ENCODE assay signal across 18 mouse cellular contexts in genomic region chr1:51514379-51514778, GRCm38 (mm10). TPM values are rescaled to one million over a fixed set of nuclear protein-coding genes. Genes with fewer than 3 reads are reported as not detected.
DNase-seq lines count a peak whose midpoint lies in the region; ATAC-seq and TF ChIP-seq lines count a peak whose summit lies in the region.
"Had no signal": no experiment of that assay in that cellular context is flagged by ENCODE, and none has a peak within 500 bp of the region (broad histone marks: within the 10 kb centered on the region; RNA-seq: fewer than 3 reads in every experiment).

No protein-coding gene starts in this region.

- H3K27ac ChIP-seq in heart, adult 2 months: peak overlapping the region; percentile 62
- peak overlapping the region; percentile 45; the same call in 1 of the 2 replicates for H3K27ac ChIP-seq in kidney, embryonic 16.5 days (ENCODE audit: low read length)
- H3K27ac ChIP-seq: embryonic facial prominence, embryonic 15.5 days; forebrain, embryonic 13.5 days; hindbrain, embryonic 13.5 days; liver, embryonic 14.5 days; midbrain, embryonic 13.5 days; neural tube, embryonic 12.5 days had no signal

- H3K9ac ChIP-seq in heart, adult 2 months (ENCODE audit: low read depth, low read length): no peak overlapping the region
- no peak overlapping the region for H3K9ac ChIP-seq in kidney, embryonic 16.5 days (replicated peaks; ENCODE audit: low read length)
- H3K9ac ChIP-seq: embryonic facial prominence, embryonic 15.5 days; forebrain, embryonic 13.5 days; hindbrain, embryonic 13.5 days; liver, embryonic 14.5 days; midbrain, embryonic 13.5 days; neural tube, embryonic 12.5 days had no signal

- H3K4me2 ChIP-seq in kidney, embryonic 16.5 days (replicated peaks; ENCODE audit: low read depth, low read length): no peak overlapping the region
- H3K4me2 ChIP-seq: embryonic facial prominence, embryonic 15.5 days; forebrain, embryonic 13.5 days; hindbrain, embryonic 13.5 days; midbrain, embryonic 13.5 days; neural tube, embryonic 12.5 days had no signal

- H3K27me3 ChIP-seq in heart, adult 2 months (ENCODE audit: control insufficient read depth, insufficient read depth, low read length): no peaks in the 10 kb centered on the region
- no peaks in the 10 kb centered on the region for H3K27me3 ChIP-seq in kidney, embryonic 16.5 days (ENCODE audit: insufficient read depth, low read length)
- H3K27me3 ChIP-seq: embryonic facial prominence, embryonic 15.5 days; forebrain, embryonic 13.5 days; hindbrain, embryonic 13.5 days; midbrain, embryonic 13.5 days; neural tube, embryonic 12.5 days had no signal

- intact Hi-C loops in heart, adult 2 months (cut with DNase I): loop anchor here (2.0 kb wide), 1 partner anchor 16 kb away; no protein-coding TSS in a partner anchor
- intact Hi-C loops in heart, postnatal 14 days (cut with DNase I): no loop called here

- peaks cover 7% of the 10 kb centered on the region for H3K4me1 ChIP-seq in heart, adult 2 months (ENCODE audit: control insufficient read depth, insufficient read depth, low read length)
- peaks cover 10% of the 10 kb centered on the region for H3K4me1 ChIP-seq in kidney, embryonic 16.5 days (ENCODE audit: insufficient read depth, low read length)
- H3K4me1 ChIP-seq: forebrain, embryonic 13.5 days; hindbrain, embryonic 13.5 days; midbrain, embryonic 13.5 days; neural tube, embryonic 12.5 days had no signal

- DNase-seq in heart, adult 2 months: no peak
- no peak for DNase-seq in heart, postnatal 14 days
- DNase-seq in kidney, postnatal 36 days: no peak
- DNase-seq in lung, postnatal 4 days: peak; percentile 24 to 53
- no peak for DNase-seq in lung, postnatal 36 days
- DNase-seq in yolk sac, embryonic 10.5 days (ENCODE audit: low spot score): peak; percentile 30
- no peak for DNase-seq in cerebellum, adult 9-10 months
- DNase-seq: adrenal gland, postnatal 36 days; gastrocnemius, postnatal 10 days; retina, postnatal 1 day; spleen, adult 18-20 months had no signal

- peaks cover 2% of the 10 kb centered on the region for H3K36me3 ChIP-seq in heart, adult 2 months (ENCODE audit: control insufficient read depth, insufficient read depth, low read length)
- no peaks in the 10 kb centered on the region for H3K36me3 ChIP-seq in kidney, embryonic 16.5 days (ENCODE audit: insufficient read depth, low read length)
- H3K36me3 ChIP-seq: embryonic facial prominence, embryonic 15.5 days; hindbrain, embryonic 13.5 days; midbrain, embryonic 13.5 days; neural tube, embryonic 12.5 days had no signal

- no peak for TF ChIP-seq EP300 in heart, adult 2 months (IDR thresholded peaks at IDR 0.05; ENCODE audit: insufficient read depth, low read depth, low read length)

- TF ChIP-seq POLR2A in heart, adult 2 months (IDR thresholded peaks at IDR 0.05; ENCODE audit: insufficient read depth, low read depth, low read length): no peak

- no peaks in the 10 kb centered on the region for H3K9me3 ChIP-seq in kidney, embryonic 16.5 days (ENCODE audit: low read length)
- H3K9me3 ChIP-seq: embryonic facial prominence, embryonic 15.5 days; forebrain, embryonic 13.5 days; hindbrain, embryonic 13.5 days; midbrain, embryonic 13.5 days; neural tube, embryonic 12.5 days had no signal

- no peak for TF ChIP-seq CTCF in heart, adult 2 months (IDR thresholded peaks at IDR 0.05)

- 36% methylated on average over 2 of the region's 2 CpGs for WGBS in heart, adult 2 months
- WGBS in kidney, embryonic 16.5 days: 67% methylated on average over 2 of the region's 2 CpGs

- ATAC-seq in kidney, embryonic 16.5 days (ENCODE audit: low FRiP score, low TSS enrichment): peak; percentile 52; the same call in 1 of the 2 replicates
- ATAC-seq: forebrain, embryonic 13.5 days; midbrain, embryonic 13.5 days had no signal

- H3K79me2 ChIP-seq in heart, adult 2 months (replicated peaks; ENCODE audit: control insufficient read depth, insufficient read depth, low read length): no peaks in the 10 kb centered on the region

- H3K4me3 ChIP-seq in heart, adult 2 months: no peak overlapping the region
- H3K4me3 ChIP-seq in kidney, embryonic 16.5 days (ENCODE audit: low read length): no peak overlapping the region
- H3K4me3 ChIP-seq: embryonic facial prominence, embryonic 15.5 days; forebrain, embryonic 13.5 days; hindbrain, embryonic 13.5 days; midbrain, embryonic 13.5 days; neural tube, embryonic 12.5 days had no signal

RNA-seq across cellular contexts. Expression of gene Nabp1, which starts 36.2 kb away (rescaled TPM):
- total RNA-seq in heart, adult 2 months (2021): 10 to 100 TPM; 31.0 to 40.4 TPM
- 27.0 and 30.1 TPM in 2 replicates for polyA plus RNA-seq in heart, adult 2 months (2012; rRNA removed)
- total RNA-seq in heart, postnatal 14 days (2021): 10 to 100 TPM; 41.5 to 43.0 TPM
- 26.0 and 29.3 TPM in 2 replicates for polyA plus RNA-seq in kidney, embryonic 16.5 days (2015; fragmentation: Nextera tagmentation; extraction: Ambion mirVana)

Comparison
In these comparisons a context has a peak if more than half of its experiments do, and no peak if none do; other contexts are left out.
1. DNase-seq: peak in lung, postnatal 4 days (2 of 2) and yolk sac, embryonic 10.5 days (single experiment); none in heart, adult 2 months (0 of 2), heart, postnatal 14 days (0 of 2), kidney, postnatal 36 days (0 of 2), lung, postnatal 36 days (single experiment) and cerebellum, adult 9-10 months (single experiment).